Mouse (Mus musculus) embryo, embryonic 11 days (tissue): ENCODE data around the gene Dlgap1.

ENCODE experiments used
- DNase-seq: peaks from one replicate; pipeline ENCODE4 v3.0.0-alpha.2; 2015

Gene Dlgap1

GRCm38 (mm10) chr17:70850233-70850995, 881.5 kb downstream of the Dlgap1 start:
- DNase-seq = peak; percentile 80

- DNase-seq = peak; percentile 89
Measured at GRCm38 (mm10) chr17:70850996-70851991, 882.4 kb downstream of the Dlgap1 start.

- peak; percentile 73 for DNase-seq
Measured at GRCm38 (mm10) chr17:70852011-70852685, 883.3 kb downstream of the Dlgap1 start.

GRCm38 (mm10) chr17:70852686-70853386, 884.0 kb downstream of the Dlgap1 start:
- peak; percentile 86 for DNase-seq

GRCm38 (mm10) chr17:70853436-70853905, 884.6 kb downstream of the Dlgap1 start, which contains the start of gene Tgif1:
Gene Tgif1, minus strand, starts transcription at chr17:70853546.
- DNase-seq = peak; percentile 89

GRCm38 (mm10) chr17:70854021-70854420, 885.1 kb downstream of the Dlgap1 start:
- peak; percentile 48 for DNase-seq

GRCm38 (mm10) chr17:70856871-70857415, 888.1 kb downstream of the Dlgap1 start:
- DNase-seq = no peak

- no peak for DNase-seq
Measured at GRCm38 (mm10) chr17:70858814-70859213, 889.9 kb downstream of the Dlgap1 start.

GRCm38 (mm10) chr17:70864117-70864516, 895.2 kb downstream of the Dlgap1 start:
- DNase-seq = no peak

- no peak for DNase-seq
Measured at GRCm38 (mm10) chr17:70864645-70865044, 895.8 kb downstream of the Dlgap1 start.

- no peak for DNase-seq
Measured at GRCm38 (mm10) chr17:70865060-70865604, 896.3 kb downstream of the Dlgap1 start.

- no peak for DNase-seq
Measured at GRCm38 (mm10) chr17:70866029-70866428, 897.2 kb downstream of the Dlgap1 start.

GRCm38 (mm10) chr17:70866538-70867114, 897.8 kb downstream of the Dlgap1 start:
- no peak for DNase-seq

- no peak for DNase-seq
Measured at GRCm38 (mm10) chr17:70868577-70869229, 899.8 kb downstream of the Dlgap1 start.

GRCm38 (mm10) chr17:70870581-70870980, 901.7 kb downstream of the Dlgap1 start:
- DNase-seq = no peak
